In the genomic region with DNA sequence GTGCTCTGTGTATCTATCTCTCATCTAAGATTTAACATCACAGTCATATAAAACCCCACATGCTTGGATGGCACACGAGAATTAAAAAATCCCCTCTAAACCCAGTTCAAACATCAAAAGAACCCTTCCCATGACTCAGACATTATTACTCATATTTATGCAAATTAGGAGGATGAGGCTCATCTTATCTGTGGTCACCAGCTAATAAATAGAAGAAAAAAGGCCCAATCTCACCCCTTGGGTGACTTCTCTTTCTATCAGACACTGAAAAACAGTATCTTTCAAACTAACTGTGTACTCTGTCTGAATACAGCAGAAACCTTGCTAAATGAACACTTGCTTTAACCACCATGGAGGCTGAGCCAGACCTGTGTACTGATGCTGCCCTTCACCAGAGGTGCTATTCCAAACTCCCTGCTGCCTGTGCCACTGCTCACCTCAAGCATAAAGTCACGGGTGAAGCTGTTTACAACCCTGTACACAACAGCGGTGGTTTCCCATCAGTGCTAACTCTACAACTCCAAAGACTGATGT, we compare ENCODE assay signal across 10 mouse cellular contexts. TPM values are rescaled to one million over a fixed set of nuclear protein-coding genes. Genes with fewer than 3 reads are reported as not detected.
A peak's percentile ranks its signal among the peaks of the same experiment; 100 is the strongest.
DNase-seq lines count a peak whose midpoint lies in the region; ATAC-seq and TF ChIP-seq lines count a peak whose summit lies in the region.
"Had no signal": no experiment of that assay in that cellular context is flagged by ENCODE, and none has a peak within 500 bp of the region (broad histone marks: within the 10 kb centered on the region; RNA-seq: fewer than 3 reads in every experiment).

No protein-coding gene starts in this region.

- H3K9ac ChIP-seq in liver, adult 2 months (ENCODE audit: low read depth, low read length): peak overlapping the region; percentile 18; the same call in 1 of the 2 replicates
- 0 out of 2 replicates have a peak overlapping the region, but pooled peaks have one; percentile 19 for H3K9ac ChIP-seq in limb, embryonic 12.5 days (replicated peaks)
- H3K9ac ChIP-seq in neural tube, embryonic 13.5 days: peak overlapping the region; percentile 9; the same call in 1 of the 2 replicates

- H3K9me3 ChIP-seq in limb, embryonic 12.5 days: no peaks in the 10 kb centered on the region
- no peaks in the 10 kb centered on the region for H3K9me3 ChIP-seq in neural tube, embryonic 13.5 days

- TF ChIP-seq POLR2A in liver, adult 2 months (IDR thresholded peaks at IDR 0.05; ENCODE audit: extremely low read depth, insufficient read depth, low read length): no peak

- no peaks in the 10 kb centered on the region for H3K36me3 ChIP-seq in liver, adult 2 months (ENCODE audit: control insufficient read depth, insufficient read depth, low read length)
- H3K36me3 ChIP-seq in limb, embryonic 12.5 days: no peaks in the 10 kb centered on the region
- no peaks in the 10 kb centered on the region for H3K36me3 ChIP-seq in neural tube, embryonic 13.5 days

- 0 out of 2 replicates have a peak overlapping the region, but pooled peaks have one; percentile 11 for H3K4me2 ChIP-seq in limb, embryonic 12.5 days
- peak overlapping the region; percentile 84 for H3K4me2 ChIP-seq in neural tube, embryonic 13.5 days

- no peak overlapping the region for H3K4me3 ChIP-seq in liver, adult 2 months (ENCODE audit: insufficient read depth, low read depth, low read length)
- H3K4me3 ChIP-seq in limb, embryonic 12.5 days (replicated peaks): no peak overlapping the region
- H3K4me3 ChIP-seq in neural tube, embryonic 13.5 days: peak overlapping the region; percentile 10; the same call in 1 of the 2 replicates
- H3K4me3 ChIP-seq: heart, adult 2 months had no signal

- H3K27ac ChIP-seq in liver, adult 2 months (replicated peaks; ENCODE audit: insufficient read depth, low read depth, low read length): peak overlapping the region; percentile 20
- H3K27ac ChIP-seq in limb, embryonic 12.5 days: no peak overlapping the region
- H3K27ac ChIP-seq in neural tube, embryonic 13.5 days (replicated peaks): no peak overlapping the region
- H3K27ac ChIP-seq: heart, adult 2 months had no signal

- H3K79me2 ChIP-seq in liver, adult 2 months (ENCODE audit: control insufficient read depth, insufficient read depth, low read length): peaks cover 38% of the 10 kb centered on the region

- intact Hi-C loops in left cerebral cortex, postnatal 4 days (cut with DNase I): no loop called here

- peak; percentile 37 for DNase-seq in liver, adult 2 months (ENCODE audit: extremely low read depth, low read depth, low spot score)
- no peak for DNase-seq in liver
- DNase-seq in c-Kit-positive CD71-positive TER-119-positive erythroid progenitor cells, embryonic 14.5 days (ENCODE audit: low spot score): peak; percentile 56
- DNase-seq in layer of hippocampus, adult 11-12 months (ENCODE audit: low spot score): no peak
- DNase-seq in left cerebral cortex, postnatal 4 days: no peak
- DNase-seq: heart, adult 2 months; kidney, adult 8-10 months; thymus, postnatal 25 days had no signal

- TF ChIP-seq CTCF in liver, adult 2 months (IDR thresholded peaks at IDR 0.05; ENCODE audit: low read depth, low read length): no peak

- H3K27me3 ChIP-seq in liver, adult 2 months (ENCODE audit: control insufficient read depth, insufficient read depth, low read length): no peaks in the 10 kb centered on the region
- H3K27me3 ChIP-seq in limb, embryonic 12.5 days: no peaks in the 10 kb centered on the region
- H3K27me3 ChIP-seq in neural tube, embryonic 13.5 days: no peaks in the 10 kb centered on the region

- H3K4me1 ChIP-seq in liver, adult 2 months (ENCODE audit: control insufficient read depth, insufficient read depth, low read length): peaks cover 46% of the 10 kb centered on the region
- H3K4me1 ChIP-seq in limb, embryonic 12.5 days (replicated peaks): peaks cover 26% of the 10 kb centered on the region
- peaks cover 72% of the 10 kb centered on the region for H3K4me1 ChIP-seq in neural tube, embryonic 13.5 days (replicated peaks)

- WGBS in liver, adult 2 months: 35% methylated on average over 3 of the region's 3 CpGs
- WGBS in limb, embryonic 12.5 days: 80% methylated on average over 3 of the region's 3 CpGs
- WGBS in neural tube, embryonic 13.5 days: 58% methylated on average over 3 of the region's 3 CpGs

- ATAC-seq in limb, embryonic 12.5 days (ENCODE audit: insufficient number of reproducible peaks, insufficient read depth, low FRiP score, low TSS enrichment, low read depth): no peak
- ATAC-seq in neural tube, embryonic 13.5 days (ENCODE audit: low read depth): no peak

RNA-seq across cellular contexts. Expression of gene Hacd3, which starts 2.8 kb away (rescaled TPM):
- 165 TPM in 2 replicates for total RNA-seq in liver, adult 2 months (2014; rRNA removed)
- polyA plus RNA-seq in liver, adult 2 months (2012; rRNA removed): 67.7 and 68.6 TPM in 2 replicates
- polyA plus RNA-seq in limb, embryonic 12.5 days (2016; fragmentation: Nextera tagmentation; extraction: Ambion mirVana): 103 and 104 TPM in 2 replicates
- polyA plus RNA-seq in neural tube, embryonic 13.5 days (2015; fragmentation: Nextera tagmentation; extraction: Ambion mirVana): 203 and 214 TPM in 2 replicates
- total RNA-seq in left cerebral cortex, postnatal 4 days (2021): 100 to 1,000 TPM; 130 to 140 TPM

RNA-seq across cellular contexts. Expression of gene Dpp8, which starts 13.6 kb away (rescaled TPM):
- total RNA-seq in liver, adult 2 months (2014; rRNA removed): 42.8 and 46.2 TPM in 2 replicates
- polyA plus RNA-seq in liver, adult 2 months (2012; rRNA removed): 18.8 and 20.4 TPM in 2 replicates
- polyA plus RNA-seq in limb, embryonic 12.5 days (2016; fragmentation: Nextera tagmentation; extraction: Ambion mirVana): 44.7 and 50.1 TPM in 2 replicates
- 37.4 and 39.3 TPM in 2 replicates for polyA plus RNA-seq in neural tube, embryonic 13.5 days (2015; fragmentation: Nextera tagmentation; extraction: Ambion mirVana)
- total RNA-seq in left cerebral cortex, postnatal 4 days (2021): 100 to 1,000 TPM; 115 to 116 TPM

RNA-seq across cellular contexts. Expression of gene Ints14, which starts 58.0 kb away (rescaled TPM):
- total RNA-seq in liver, adult 2 months (2014; rRNA removed): 5.4 and 6.7 TPM in 2 replicates
- polyA plus RNA-seq in liver, adult 2 months (2012; rRNA removed): 4.7 and 5.7 TPM in 2 replicates
- 60.2 and 65.5 TPM in 2 replicates for polyA plus RNA-seq in limb, embryonic 12.5 days (2016; fragmentation: Nextera tagmentation; extraction: Ambion mirVana)
- polyA plus RNA-seq in neural tube, embryonic 13.5 days (2015; fragmentation: Nextera tagmentation; extraction: Ambion mirVana): 41.4 and 41.6 TPM in 2 replicates
- 10 to 100 TPM; 22.1 to 24.2 TPM for total RNA-seq in left cerebral cortex, postnatal 4 days (2021)

Comparison
In these comparisons a context has a peak if more than half of its experiments do, and no peak if none do; other contexts are left out.
1. DNase-seq: peak in liver, adult 2 months (single experiment) and c-Kit-positive CD71-positive TER-119-positive erythroid progenitor cells, embryonic 14.5 days (single experiment); none in liver (single experiment), layer of hippocampus, adult 11-12 months (single experiment) and left cerebral cortex, postnatal 4 days (single experiment).
2. Peak in every context shown above with its lines, with median percentiles within 50 percentile points of each other: H3K9ac ChIP-seq.